Mouse (Mus musculus) kidney, embryonic 15.5 days (tissue): ENCODE measurements around the gene Brpf1. TPM values are rescaled to one million over a fixed set of nuclear protein-coding genes. Genes with fewer than 3 reads are reported as not detected.

Experiments
- ATAC-seq: fragments of 200-750 bp; cut with Nextera tagmentation; replicated peaks from 2 replicates; pipeline ENCODE4 v1.8.0; 2017; ENCODE audit warnings: moderate TSS enrichment; ENCODE audit not compliant: low FRiP score
- H3K27ac ChIP-seq: fragments of 300-500 bp; sonication (generic); 2 replicates; pipeline ENCODE4 v1.5.1; 2015; ENCODE audit warnings: mild to moderate bottlenecking, inconsistent platforms
- H3K27me3 ChIP-seq: fragments of 300-500 bp; sonication (generic); 2 replicates; pipeline ENCODE4 v1.6.1; 2015; ENCODE audit warnings: inconsistent platforms
- H3K36me3 ChIP-seq: fragments of 300-500 bp; sonication (generic); 2 replicates; pipeline ENCODE4 v1.6.1; 2015; ENCODE audit warnings: inconsistent platforms
- H3K4me1 ChIP-seq: fragments of 300-500 bp; sonication (generic); 2 replicates; pipeline ENCODE4 v1.6.1; 2015; ENCODE audit warnings: inconsistent platforms
- H3K4me2 ChIP-seq: fragments of 300-500 bp; sonication (generic); 2 replicates; pipeline ENCODE4 v1.6.1; 2015; ENCODE audit warnings: moderate library complexity, mild to moderate bottlenecking, inconsistent platforms
- H3K4me3 ChIP-seq: fragments of 300-500 bp; sonication (generic); replicated peaks from 2 replicates; pipeline ENCODE4 v1.5.1; 2015; ENCODE audit warnings: mild to moderate bottlenecking, inconsistent platforms
- H3K9ac ChIP-seq: fragments of 300-500 bp; sonication (generic); 2 replicates; pipeline ENCODE4 v1.6.1; 2015; ENCODE audit warnings: mild to moderate bottlenecking, inconsistent platforms
- H3K9me3 ChIP-seq: fragments of 300-500 bp; sonication (generic); replicated peaks from 2 replicates; pipeline ENCODE4 v1.6.1; 2016; ENCODE audit warnings: inconsistent platforms
- WGBS: fragments of 180-500 bp; shearing (Covaris S2); methylation state at CpG from one replicate; pipeline ENCODE4 v1.1.7; 2015; ENCODE audit warnings: mixed read lengths; 5-methylcytosine and 5-hydroxymethylcytosine counted together
- polyA plus RNA-seq: library from polyadenylated mRNA; unstranded; fragments of >200 nt; fragmentation: Nextera tagmentation; extraction: Ambion mirVana; gene quantifications from 2 replicates; pipeline ENCODE4 v1.2.1, GENCODE M21; 2015

The Brpf1 gene
- polyA plus RNA-seq, 1 experiment from 2014 or later = 20.4 TPM

DNA sequence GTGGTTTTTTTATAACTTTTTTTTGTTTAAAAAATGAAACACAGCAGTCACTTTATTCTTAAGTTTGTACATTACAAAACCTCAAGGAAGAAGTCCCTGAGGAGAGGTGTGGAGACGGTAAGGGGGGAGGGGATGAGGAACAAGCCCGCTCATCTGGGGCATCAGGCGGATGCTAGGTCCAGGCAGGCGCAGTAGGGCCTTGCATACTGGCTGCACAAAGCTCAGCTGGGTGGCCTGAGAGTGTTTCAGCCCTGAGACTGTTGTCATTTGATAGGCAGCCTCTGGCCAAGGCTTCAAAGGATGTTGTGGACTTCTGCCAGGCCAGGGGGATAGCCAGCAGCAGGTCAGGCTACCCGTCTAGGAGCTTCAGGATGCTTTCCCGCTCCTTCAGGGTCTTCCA lies 59.7 kb downstream of the Brpf1 start:
- Histone ChIP-seq H3K27me3 (no peaks in the 10 kb centered on the region), H3K9me3 (no peaks in the 10 kb centered on the region)
- 85% methylated on average over 6 of the region's 6 CpGs for WGBS

GRCm38 (mm10) chr6:113367574-113367973 lies 60.6 kb downstream of the Brpf1 start:
- Histone ChIP-seq H3K27me3 (no peaks in the 10 kb centered on the region), H3K9ac (no peak overlapping the region), H3K4me1 (no peaks in the 10 kb centered on the region), H3K36me3 (peaks cover 54% of the 10 kb centered on the region), H3K27ac (peak overlapping the region; percentile 87), H3K4me3 (no peak overlapping the region), H3K9me3 (no peaks in the 10 kb centered on the region), H3K4me2 (no peak overlapping the region)
- WGBS = 95% methylated on average over 1 of the region's 1 CpGs
- no peak for ATAC-seq

More for the DNA sequence above, 59.7 kb downstream of the Brpf1 start:
- no peaks in the 10 kb centered on the region for H3K4me1 ChIP-seq
- H3K27ac ChIP-seq = no peak overlapping the region
- no peak overlapping the region for H3K4me2 ChIP-seq
- no peak for ATAC-seq
- peaks cover 45% of the 10 kb centered on the region for H3K36me3 ChIP-seq
- H3K9ac ChIP-seq = no peak overlapping the region
- no peak overlapping the region for H3K4me3 ChIP-seq

- no peak overlapping the region for H3K9ac ChIP-seq
- no peaks in the 10 kb centered on the region for H3K4me1 ChIP-seq
- no peaks in the 10 kb centered on the region for H3K27me3 ChIP-seq
- peaks cover 59% of the 10 kb centered on the region for H3K36me3 ChIP-seq
- 0 out of 2 replicates have a peak, but pooled peaks have one; percentile 34 for ATAC-seq
- no peak overlapping the region for H3K4me3 ChIP-seq
- H3K27ac ChIP-seq = peak overlapping the region; percentile 87
- no peak overlapping the region for H3K4me2 ChIP-seq
- 82% methylated on average over 7 of the region's 7 CpGs for WGBS
- no peaks in the 10 kb centered on the region for H3K9me3 ChIP-seq
Measured at GRCm38 (mm10) chr6:113368124-113368523, 61.2 kb downstream of the Brpf1 start.

DNA sequence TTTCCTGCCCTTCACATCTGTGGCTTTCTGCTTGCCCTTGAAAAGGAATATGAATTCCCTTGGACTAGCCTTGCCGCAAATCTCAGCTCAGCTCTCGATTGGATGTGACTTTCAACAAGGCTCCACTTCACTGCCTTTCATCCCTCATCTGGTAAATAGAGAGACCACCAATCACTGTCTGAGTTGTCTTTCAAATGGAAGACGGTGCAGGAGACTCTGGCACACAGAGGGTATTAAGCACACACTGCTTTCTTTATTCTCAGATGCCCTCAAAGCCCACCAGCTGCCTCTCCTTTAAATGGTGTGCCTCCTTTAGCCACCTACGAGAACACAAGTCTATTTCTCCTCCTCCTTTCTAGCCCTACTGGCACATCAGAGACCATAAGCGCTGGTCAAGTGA lies 61.6 kb downstream of the Brpf1 start:
- no peak overlapping the region for H3K9ac ChIP-seq
- no peak overlapping the region for H3K4me3 ChIP-seq
- H3K4me1 ChIP-seq = no peaks in the 10 kb centered on the region
- H3K27me3 ChIP-seq = no peaks in the 10 kb centered on the region
- WGBS = 83% methylated on average over 5 of the region's 5 CpGs
- ATAC-seq = no peak
- H3K27ac ChIP-seq = peak overlapping the region; percentile 87
- H3K4me2 ChIP-seq = no peak overlapping the region
- H3K9me3 ChIP-seq = no peaks in the 10 kb centered on the region
- H3K36me3 ChIP-seq = peaks cover 64% of the 10 kb centered on the region

- no peaks in the 10 kb centered on the region for H3K9me3 ChIP-seq
- 84% methylated on average over 20 of the region's 20 CpGs for WGBS
- H3K27ac ChIP-seq = peak overlapping the region; percentile 87
- H3K36me3 ChIP-seq = peaks cover 82% of the 10 kb centered on the region
- no peak overlapping the region for H3K4me2 ChIP-seq
- H3K9ac ChIP-seq = no peak overlapping the region
- ATAC-seq = 0 out of 2 replicates have a peak, but pooled peaks have one; percentile 57
- no peaks in the 10 kb centered on the region for H3K4me1 ChIP-seq
- no peak overlapping the region for H3K4me3 ChIP-seq
- H3K27me3 ChIP-seq = no peaks in the 10 kb centered on the region
Measured at GRCm38 (mm10) chr6:113370194-113370929, 63.4 kb downstream of the Brpf1 start.

DNA sequence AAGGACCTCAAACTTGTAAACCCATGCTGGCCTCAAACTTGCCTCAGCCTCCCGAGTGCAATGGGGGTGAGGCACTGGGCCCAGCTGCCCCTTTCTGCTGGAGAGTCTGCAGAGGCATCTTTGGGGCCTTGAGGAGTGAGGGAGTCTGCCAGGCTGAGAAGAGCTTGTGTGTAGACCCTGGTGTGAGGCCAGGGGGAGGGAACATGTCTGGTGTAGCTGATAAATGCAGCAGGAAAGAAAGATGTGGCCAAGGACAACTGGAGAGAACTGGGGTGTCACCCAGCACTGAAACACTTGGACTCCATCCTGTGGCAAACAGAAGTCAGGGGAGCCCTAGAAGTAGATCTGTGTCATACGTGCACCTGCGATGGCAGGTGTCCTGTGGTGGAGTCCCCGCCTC lies 66.6 kb downstream of the Brpf1 start:
- H3K9ac ChIP-seq = no peak overlapping the region
- no peak overlapping the region for H3K4me2 ChIP-seq
- no peak overlapping the region for H3K27ac ChIP-seq
- H3K9me3 ChIP-seq = no peaks in the 10 kb centered on the region
- no peaks in the 10 kb centered on the region for H3K27me3 ChIP-seq
- peaks cover 11% of the 10 kb centered on the region for H3K4me1 ChIP-seq
- H3K4me3 ChIP-seq = no peak overlapping the region
- no peak for ATAC-seq
- H3K36me3 ChIP-seq = peaks cover 74% of the 10 kb centered on the region
- 91% methylated on average over 4 of the region's 4 CpGs for WGBS

Other genes starting within 250 kb of the Brpf1 start
- 75.0 and 75.9 TPM in 2 replicates for gene Setd5, start 229.8 kb upstream of the Brpf1 start, polyA plus RNA-seq
- 0.64 and 1.00 TPM in 2 replicates for gene Lhfpl4, start 111.8 kb upstream of the Brpf1 start, polyA plus RNA-seq
- gene Mtmr14, start 69.3 kb upstream of the Brpf1 start, polyA plus RNA-seq = 36.2 and 39.4 TPM in 2 replicates
- 0.05 and 0.18 TPM in 2 replicates for gene Cpne9, start 24.8 kb upstream of the Brpf1 start, polyA plus RNA-seq
- 13.8 and 18.7 TPM in 2 replicates for gene Ogg1, start 19.8 kb downstream of the Brpf1 start, polyA plus RNA-seq
- 103 and 111 TPM in 2 replicates for gene Camk1, start 36.8 kb downstream of the Brpf1 start, polyA plus RNA-seq
- gene Tada3, start 70.7 kb downstream of the Brpf1 start, polyA plus RNA-seq = 56.7 and 62.1 TPM in 2 replicates
- 403 and 405 TPM in 2 replicates for gene Arpc4, start 71.0 kb downstream of the Brpf1 start, polyA plus RNA-seq
- gene Ttll3, start 82.1 kb downstream of the Brpf1 start, polyA plus RNA-seq = 3.5 and 3.6 TPM in 2 replicates
- 24.0 and 25.3 TPM in 2 replicates for gene Rpusd3, start 112.2 kb downstream of the Brpf1 start, polyA plus RNA-seq
- gene Cidec, start 128.6 kb downstream of the Brpf1 start, polyA plus RNA-seq = not detected in 2 replicates
- gene Jagn1, start 135.4 kb downstream of the Brpf1 start, polyA plus RNA-seq = 104 and 111 TPM in 2 replicates
- gene Il17re, start 151.3 kb downstream of the Brpf1 start, polyA plus RNA-seq = 6.1 and 7.8 TPM in 2 replicates
- gene Il17rc, start 164.3 kb downstream of the Brpf1 start, polyA plus RNA-seq = 18.5 and 19.6 TPM in 2 replicates
- gene Creld1, start 176.2 kb downstream of the Brpf1 start, polyA plus RNA-seq = 35.7 and 37.2 TPM in 2 replicates
- gene Prrt3, start 194.8 kb downstream of the Brpf1 start, polyA plus RNA-seq = 0.87 and 1.1 TPM in 2 replicates
- 108 and 111 TPM in 2 replicates for gene Emc3, start 224.5 kb downstream of the Brpf1 start, polyA plus RNA-seq
- 13.9 and 15.2 TPM in 2 replicates for gene Fancd2, start 224.5 kb downstream of the Brpf1 start, polyA plus RNA-seq